Mouse (Mus musculus): Measurements from ENCODE around the gene Tiam1. TPM values are rescaled to one million over a fixed set of nuclear protein-coding genes. Genes with fewer than 3 reads are reported as not detected.

Gene Tiam1
- polyA plus RNA-seq, 1 experiment = 14.1 TPM

GRCm38 (mm10) chr16:89944604-89945283 is 198.8 kb downstream of the Tiam1 start:
- no peaks in the 10 kb centered on the region for H3K27me3 ChIP-seq (ENCODE audit: control insufficient read depth, insufficient read depth, low read length)
- H3K27ac ChIP-seq (ENCODE audit: control insufficient read depth, insufficient read depth, low read length) = no peak overlapping the region
- H3K4me1 ChIP-seq (replicated peaks; ENCODE audit: control insufficient read depth, insufficient read depth, low read length) = no peaks in the 10 kb centered on the region
- no peak overlapping the region for H3K4me3 ChIP-seq (ENCODE audit: control insufficient read depth, insufficient read depth, low read length)
- DNase-seq = no peak
- no peaks in the 10 kb centered on the region for H3K36me3 ChIP-seq (ENCODE audit: control insufficient read depth, insufficient read depth, low read length)
- TF ChIP-seq POLR2A (IDR thresholded peaks at IDR 0.05; ENCODE audit: control insufficient read depth, extremely low read depth, insufficient read depth, low read length, poor library complexity) = no peak
- no peak for TF ChIP-seq CTCF (IDR thresholded peaks at IDR 0.05; ENCODE audit: borderline replicate concordance, control insufficient read depth, extremely low read depth, insufficient read depth, low read length, poor library complexity)
- WGBS = 92% methylated on average over 19 of the region's 19 CpGs

- no peaks in the 10 kb centered on the region for H3K27me3 ChIP-seq (ENCODE audit: control insufficient read depth, insufficient read depth, low read length)
- peaks cover 4% of the 10 kb centered on the region; the same call in 1 of the 2 replicates for H3K4me1 ChIP-seq (replicated peaks; ENCODE audit: control insufficient read depth, insufficient read depth, low read length)
- TF ChIP-seq CTCF (IDR thresholded peaks at IDR 0.05; ENCODE audit: borderline replicate concordance, control insufficient read depth, extremely low read depth, insufficient read depth, low read length, poor library complexity) = no peak
- no peak for TF ChIP-seq POLR2A (IDR thresholded peaks at IDR 0.05; ENCODE audit: control insufficient read depth, extremely low read depth, insufficient read depth, low read length, poor library complexity)
- no peak overlapping the region for H3K4me3 ChIP-seq (ENCODE audit: control insufficient read depth, insufficient read depth, low read length)
- no peaks in the 10 kb centered on the region for H3K36me3 ChIP-seq (ENCODE audit: control insufficient read depth, insufficient read depth, low read length)
- 90% methylated on average over 6 of the region's 6 CpGs for WGBS
- no peak for DNase-seq
- H3K27ac ChIP-seq (ENCODE audit: control insufficient read depth, insufficient read depth, low read length) = no peak overlapping the region
These were observed 199.5 kb downstream of the Tiam1 start for GRCm38 (mm10) chr16:89944050-89944449.

DNA sequence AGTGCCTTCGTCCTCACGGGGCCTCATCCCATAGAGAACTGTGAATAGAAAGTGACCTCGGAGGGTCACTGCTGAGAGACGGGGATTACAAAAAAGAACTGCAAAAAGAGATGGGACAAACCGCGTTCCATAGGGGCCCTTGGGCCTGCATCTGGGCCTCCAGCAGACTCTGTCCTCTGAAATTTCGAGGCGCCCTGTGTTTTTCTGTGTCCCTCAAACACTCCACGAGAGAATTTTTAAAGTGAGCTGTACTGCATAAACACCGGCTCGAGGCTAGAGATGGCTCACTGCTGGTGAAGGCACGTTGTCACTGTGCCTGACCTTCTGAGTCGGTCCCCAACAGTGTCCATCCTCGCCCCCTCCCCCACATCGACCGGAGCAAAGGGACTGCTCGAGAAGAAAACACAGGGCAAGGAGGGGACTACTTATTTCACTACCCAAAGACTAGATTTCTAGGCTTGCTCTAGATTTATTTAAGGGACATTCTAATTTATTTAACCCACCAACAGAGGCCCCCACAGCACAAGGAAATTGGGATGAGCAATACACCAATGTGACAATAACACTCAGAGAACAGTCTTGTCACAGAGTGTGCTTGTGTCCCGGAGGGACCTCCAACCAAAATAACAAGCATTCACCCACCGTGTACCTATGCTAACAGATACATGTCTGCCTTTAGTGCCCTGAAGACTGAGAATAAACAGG is 200.2 kb downstream of the Tiam1 start:
- DNase-seq = peak; percentile 62
- H3K27ac ChIP-seq (ENCODE audit: control insufficient read depth, insufficient read depth, low read length) = no peak overlapping the region
- H3K36me3 ChIP-seq (ENCODE audit: control insufficient read depth, insufficient read depth, low read length) = no peaks in the 10 kb centered on the region
- H3K27me3 ChIP-seq (ENCODE audit: control insufficient read depth, insufficient read depth, low read length) = no peaks in the 10 kb centered on the region
- no peak overlapping the region for H3K4me3 ChIP-seq (ENCODE audit: control insufficient read depth, insufficient read depth, low read length)
- 92% methylated on average over 19 of the region's 19 CpGs for WGBS
- H3K4me1 ChIP-seq (replicated peaks; ENCODE audit: control insufficient read depth, insufficient read depth, low read length) = peaks cover 8% of the 10 kb centered on the region; the same call in 1 of the 2 replicates
- TF ChIP-seq POLR2A (IDR thresholded peaks at IDR 0.05; ENCODE audit: control insufficient read depth, extremely low read depth, insufficient read depth, low read length, poor library complexity) (no peak), CTCF (IDR thresholded peaks at IDR 0.05; ENCODE audit: borderline replicate concordance, control insufficient read depth, extremely low read depth, insufficient read depth, low read length, poor library complexity) (no peak)

DNA sequence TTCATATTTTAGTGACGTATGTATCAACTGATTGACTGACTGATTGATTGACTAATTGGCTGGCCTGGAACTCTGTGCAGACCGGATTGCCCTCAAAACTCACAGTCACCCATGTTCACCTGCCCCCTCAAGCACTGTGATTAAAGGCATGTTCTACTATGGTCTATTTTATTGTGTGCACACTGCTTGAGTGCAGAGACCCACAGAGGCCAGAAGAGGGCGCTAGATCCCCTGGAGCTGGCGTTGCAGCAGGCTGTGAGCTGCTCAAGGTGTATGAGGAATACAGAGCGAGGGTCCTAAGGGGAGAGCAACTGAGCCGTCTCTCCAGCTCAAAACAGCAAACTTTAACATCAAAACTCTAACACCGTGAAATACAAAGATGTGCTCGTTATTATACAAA is 202.9 kb downstream of the Tiam1 start:
- 98% methylated on average over 8 of the region's 8 CpGs for WGBS
- no peaks in the 10 kb centered on the region for H3K36me3 ChIP-seq (ENCODE audit: control insufficient read depth, insufficient read depth, low read length)
- no peak overlapping the region for H3K4me3 ChIP-seq (ENCODE audit: control insufficient read depth, insufficient read depth, low read length)
- TF ChIP-seq CTCF (IDR thresholded peaks at IDR 0.05; ENCODE audit: borderline replicate concordance, control insufficient read depth, extremely low read depth, insufficient read depth, low read length, poor library complexity) = 0 out of 2 replicates have a peak, but pooled peaks have one; percentile 33
- no peak for TF ChIP-seq POLR2A (IDR thresholded peaks at IDR 0.05; ENCODE audit: control insufficient read depth, extremely low read depth, insufficient read depth, low read length, poor library complexity)
- H3K27ac ChIP-seq (ENCODE audit: control insufficient read depth, insufficient read depth, low read length) = no peak overlapping the region
- H3K27me3 ChIP-seq (ENCODE audit: control insufficient read depth, insufficient read depth, low read length) = no peaks in the 10 kb centered on the region
- H3K4me1 ChIP-seq (replicated peaks; ENCODE audit: control insufficient read depth, insufficient read depth, low read length) = peaks cover 12% of the 10 kb centered on the region
- DNase-seq = no peak

DNA sequence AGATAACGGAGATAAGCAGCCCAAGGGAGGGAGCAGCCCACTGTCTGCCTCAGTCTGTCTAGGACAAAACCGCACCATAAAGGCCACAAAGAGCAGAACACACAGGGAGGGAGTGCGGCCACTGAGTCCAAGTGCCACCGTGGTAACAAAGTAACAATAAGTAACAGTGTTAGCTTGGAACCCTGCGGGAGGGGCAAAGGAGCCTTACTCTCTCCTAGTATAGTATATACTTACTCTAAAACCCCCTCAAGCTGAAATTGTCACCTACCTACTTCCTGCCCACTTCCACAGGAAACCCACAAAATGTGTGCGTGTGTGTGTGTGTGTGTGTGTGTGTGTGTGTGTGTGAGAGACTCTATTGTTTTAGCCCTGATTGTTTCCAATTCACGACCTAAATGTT is 205.3 kb downstream of the Tiam1 start:
- WGBS = 9% methylated on average over 7 of the region's 7 CpGs
- peak; percentile 64 for DNase-seq
- no peaks in the 10 kb centered on the region for H3K27me3 ChIP-seq (ENCODE audit: control insufficient read depth, insufficient read depth, low read length)
- no peak overlapping the region for H3K4me3 ChIP-seq (ENCODE audit: control insufficient read depth, insufficient read depth, low read length)
- H3K36me3 ChIP-seq (ENCODE audit: control insufficient read depth, insufficient read depth, low read length) = no peaks in the 10 kb centered on the region
- H3K27ac ChIP-seq (ENCODE audit: control insufficient read depth, insufficient read depth, low read length) = no peak overlapping the region; the same call in 1 of the 2 replicates
- peaks cover 12% of the 10 kb centered on the region for H3K4me1 ChIP-seq (replicated peaks; ENCODE audit: control insufficient read depth, insufficient read depth, low read length)
- no peak for TF ChIP-seq CTCF (IDR thresholded peaks at IDR 0.05; ENCODE audit: borderline replicate concordance, control insufficient read depth, extremely low read depth, insufficient read depth, low read length, poor library complexity)
- no peak for TF ChIP-seq POLR2A (IDR thresholded peaks at IDR 0.05; ENCODE audit: control insufficient read depth, extremely low read depth, insufficient read depth, low read length, poor library complexity)

DNA sequence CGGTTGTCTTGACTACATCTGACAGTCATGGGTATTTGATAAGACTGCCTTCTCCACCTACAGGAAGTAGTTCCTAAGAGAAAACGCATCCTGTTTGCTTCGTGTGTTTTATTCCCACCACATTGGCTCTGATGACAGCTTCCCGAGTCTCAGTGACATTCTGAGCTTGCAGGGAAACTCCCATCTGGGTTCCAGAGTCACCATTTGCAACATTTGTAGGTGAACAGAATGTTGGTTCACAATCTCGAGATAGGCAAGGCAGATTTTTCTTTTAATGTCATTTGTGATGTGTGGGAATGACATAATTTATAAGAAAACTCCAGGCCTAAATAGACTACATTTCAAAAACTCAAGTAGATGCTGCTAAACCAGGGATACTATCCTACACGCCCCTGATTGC is 207.0 kb downstream of the Tiam1 start:
- WGBS = 83% methylated on average over 6 of the region's 6 CpGs
- H3K27ac ChIP-seq (ENCODE audit: control insufficient read depth, insufficient read depth, low read length) = no peak overlapping the region
- TF ChIP-seq POLR2A (IDR thresholded peaks at IDR 0.05; ENCODE audit: control insufficient read depth, extremely low read depth, insufficient read depth, low read length, poor library complexity) (no peak), CTCF (IDR thresholded peaks at IDR 0.05; ENCODE audit: borderline replicate concordance, control insufficient read depth, extremely low read depth, insufficient read depth, low read length, poor library complexity) (no peak)
- peaks cover 12% of the 10 kb centered on the region for H3K4me1 ChIP-seq (replicated peaks; ENCODE audit: control insufficient read depth, insufficient read depth, low read length)
- no peaks in the 10 kb centered on the region for H3K27me3 ChIP-seq (ENCODE audit: control insufficient read depth, insufficient read depth, low read length)
- no peak for DNase-seq
- H3K36me3 ChIP-seq (ENCODE audit: control insufficient read depth, insufficient read depth, low read length) = no peaks in the 10 kb centered on the region
- H3K4me3 ChIP-seq (ENCODE audit: control insufficient read depth, insufficient read depth, low read length) = no peak overlapping the region
